Mouse (Mus musculus): Measurements from ENCODE around the gene Tll2. TPM values are rescaled to one million over a fixed set of nuclear protein-coding genes. Genes with fewer than 3 reads are reported as not detected.

Gene Tll2
- polyA plus RNA-seq, 1 experiment from 2014 or later = not detected

DNA sequence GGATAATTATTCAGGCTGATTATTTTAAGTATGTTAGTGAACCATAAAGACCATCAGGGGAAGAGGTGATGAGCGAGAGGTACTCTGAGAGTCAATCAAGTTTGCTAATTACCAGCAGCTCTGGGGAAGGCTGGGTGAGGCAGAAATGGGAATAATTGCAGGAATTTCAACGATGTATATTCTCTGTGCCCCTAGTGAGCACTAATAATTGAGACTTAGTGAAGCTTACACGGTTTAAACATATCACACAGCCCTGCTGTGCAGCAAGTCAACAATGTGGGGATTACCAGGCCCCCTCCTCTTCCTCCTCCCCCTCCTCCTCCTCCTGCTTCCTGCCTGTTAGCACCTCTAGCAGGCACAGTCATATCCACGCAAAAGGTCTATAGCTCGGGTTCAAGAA, 92.0 kb downstream of the Tll2 start:
- no peaks in the 10 kb centered on the region for H3K27me3 ChIP-seq (ENCODE audit: insufficient read depth, low read length)
- no peak overlapping the region for H3K9ac ChIP-seq (ENCODE audit: low read depth, low read length)
- no peak overlapping the region for H3K27ac ChIP-seq
- H3K4me1 ChIP-seq (replicated peaks; ENCODE audit: insufficient read depth, low read length) = no peaks in the 10 kb centered on the region
- 29% methylated on average over 5 of the region's 5 CpGs for WGBS
- ATAC-seq (replicated peaks; ENCODE audit: low FRiP score, low read depth) (no peak), DNase-seq (ENCODE audit: low spot score) (no peak)
- no peak overlapping the region for H3K4me2 ChIP-seq (ENCODE audit: low read length)
- no peak for TF ChIP-seq CTCF (IDR thresholded peaks at IDR 0.05; ENCODE audit: low read depth)
- no peaks in the 10 kb centered on the region for H3K9me3 ChIP-seq (replicated peaks; ENCODE audit: low read length)
- H3K36me3 ChIP-seq (ENCODE audit: insufficient read depth, low read length) = no peaks in the 10 kb centered on the region
- H3K4me3 ChIP-seq (replicated peaks; ENCODE audit: low read depth, low read length) = no peak overlapping the region

DNA sequence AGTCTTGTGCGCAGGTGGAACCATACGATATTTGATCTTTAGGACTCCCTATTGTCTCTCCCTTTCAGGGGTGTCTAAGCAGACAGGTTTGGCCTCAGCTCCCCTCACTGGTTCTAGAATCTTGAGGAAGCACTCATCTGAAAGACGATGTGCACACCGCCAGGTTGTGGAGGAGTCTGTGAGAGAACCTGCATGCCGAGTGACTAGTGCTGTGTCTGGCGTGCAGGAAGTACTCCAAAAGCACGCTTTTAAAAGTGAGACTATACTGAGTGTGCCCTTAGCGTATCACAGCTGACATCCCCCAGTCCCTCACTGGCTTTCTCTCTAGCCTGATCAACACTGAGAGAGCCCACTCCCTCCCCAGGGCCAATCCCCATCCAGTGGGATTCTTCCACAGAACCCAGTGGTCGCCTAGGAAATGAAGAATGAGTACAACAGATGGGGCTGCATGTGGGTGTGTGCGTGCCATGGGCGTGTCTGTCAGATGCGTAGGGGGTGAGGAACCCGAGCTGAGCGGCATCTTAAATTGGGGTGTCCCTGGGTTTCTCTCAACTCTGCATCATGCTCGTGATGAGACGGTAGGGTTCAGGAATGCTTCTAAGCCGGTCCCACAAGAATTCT, 92.6 kb downstream of the Tll2 start:
- no peak for TF ChIP-seq CTCF (IDR thresholded peaks at IDR 0.05; ENCODE audit: low read depth)
- no peak for ATAC-seq (replicated peaks; ENCODE audit: low FRiP score, low read depth)
- Histone ChIP-seq H3K36me3 (ENCODE audit: insufficient read depth, low read length) (no peaks in the 10 kb centered on the region), H3K27ac (no peak overlapping the region), H3K4me1 (replicated peaks; ENCODE audit: insufficient read depth, low read length) (no peaks in the 10 kb centered on the region), H3K4me2 (ENCODE audit: low read length) (no peak overlapping the region), H3K4me3 (replicated peaks; ENCODE audit: low read depth, low read length) (no peak overlapping the region), H3K9ac (ENCODE audit: low read depth, low read length) (no peak overlapping the region), H3K27me3 (ENCODE audit: insufficient read depth, low read length) (no peaks in the 10 kb centered on the region), H3K9me3 (replicated peaks; ENCODE audit: low read length) (no peaks in the 10 kb centered on the region)
- no peak for DNase-seq (ENCODE audit: low spot score)
- 75% methylated on average over 17 of the region's 17 CpGs for whole genome bisulfite sequencing

DNA sequence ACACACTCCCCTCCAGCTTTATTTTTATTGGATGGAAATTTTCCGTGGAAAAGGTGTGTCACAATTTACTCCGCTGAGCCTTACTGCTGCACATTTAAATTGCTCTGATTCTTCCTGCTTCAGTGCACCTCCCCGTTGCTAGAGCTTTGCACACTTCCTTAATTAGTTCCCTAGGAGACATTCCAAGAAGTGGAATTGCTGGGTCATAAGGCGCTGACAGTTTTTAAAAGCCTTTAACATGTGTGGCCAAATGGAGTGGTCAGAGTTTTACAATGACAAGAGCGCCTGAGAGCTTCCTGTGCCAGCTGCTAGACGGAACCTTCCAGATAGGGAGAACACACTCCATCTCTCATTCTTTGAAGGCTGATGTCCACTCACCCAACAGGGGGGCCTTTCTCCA, 94.0 kb downstream of the Tll2 start:
- no peak for ATAC-seq (replicated peaks; ENCODE audit: low FRiP score, low read depth)
- H3K9ac ChIP-seq (ENCODE audit: low read depth, low read length) = no peak overlapping the region
- no peaks in the 10 kb centered on the region for H3K4me1 ChIP-seq (replicated peaks; ENCODE audit: insufficient read depth, low read length)
- H3K4me3 ChIP-seq (replicated peaks; ENCODE audit: low read depth, low read length) = no peak overlapping the region
- no peaks in the 10 kb centered on the region for H3K9me3 ChIP-seq (replicated peaks; ENCODE audit: low read length)
- WGBS = 8% methylated on average over 6 of the region's 6 CpGs
- no peak overlapping the region for H3K27ac ChIP-seq
- no peaks in the 10 kb centered on the region for H3K27me3 ChIP-seq (ENCODE audit: insufficient read depth, low read length)
- no peak overlapping the region for H3K4me2 ChIP-seq (ENCODE audit: low read length)
- H3K36me3 ChIP-seq (ENCODE audit: insufficient read depth, low read length) = no peaks in the 10 kb centered on the region
- TF ChIP-seq CTCF (IDR thresholded peaks at IDR 0.05; ENCODE audit: low read depth) = no peak
- peak; percentile 34 for DNase-seq (ENCODE audit: low spot score)

DNA sequence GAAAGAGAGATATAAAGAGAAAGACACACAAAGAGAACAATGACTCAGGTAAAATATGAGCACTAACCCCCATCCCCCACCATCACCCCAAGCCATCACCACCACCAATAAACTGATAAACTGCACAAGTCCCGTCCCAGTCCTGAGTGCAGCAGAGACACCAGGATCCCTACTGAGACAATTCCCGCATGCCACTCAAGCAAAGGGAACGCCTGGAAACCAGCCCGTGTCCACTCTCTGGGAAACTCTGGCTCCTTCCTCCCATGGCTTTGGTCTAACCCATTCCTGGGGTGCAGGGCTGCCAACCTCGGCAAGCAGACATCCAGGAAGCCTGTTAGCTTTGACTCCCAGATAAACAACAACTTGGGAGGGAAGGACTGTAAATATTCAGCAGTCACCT, 96.6 kb downstream of the Tll2 start:
- Histone ChIP-seq H3K4me1 (replicated peaks; ENCODE audit: insufficient read depth, low read length) (no peaks in the 10 kb centered on the region), H3K9ac (ENCODE audit: low read depth, low read length) (no peak overlapping the region), H3K4me2 (ENCODE audit: low read length) (no peak overlapping the region), H3K27ac (no peak overlapping the region), H3K4me3 (replicated peaks; ENCODE audit: low read depth, low read length) (no peak overlapping the region), H3K36me3 (ENCODE audit: insufficient read depth, low read length) (no peaks in the 10 kb centered on the region), H3K9me3 (replicated peaks; ENCODE audit: low read length) (no peaks in the 10 kb centered on the region), H3K27me3 (ENCODE audit: insufficient read depth, low read length) (no peaks in the 10 kb centered on the region)
- TF ChIP-seq CTCF (IDR thresholded peaks at IDR 0.05; ENCODE audit: low read depth) = no peak
- DNase-seq (ENCODE audit: low spot score) (no peak), ATAC-seq (replicated peaks; ENCODE audit: low FRiP score, low read depth) (no peak)
- WGBS = 45% methylated on average over 5 of the region's 5 CpGs

DNA sequence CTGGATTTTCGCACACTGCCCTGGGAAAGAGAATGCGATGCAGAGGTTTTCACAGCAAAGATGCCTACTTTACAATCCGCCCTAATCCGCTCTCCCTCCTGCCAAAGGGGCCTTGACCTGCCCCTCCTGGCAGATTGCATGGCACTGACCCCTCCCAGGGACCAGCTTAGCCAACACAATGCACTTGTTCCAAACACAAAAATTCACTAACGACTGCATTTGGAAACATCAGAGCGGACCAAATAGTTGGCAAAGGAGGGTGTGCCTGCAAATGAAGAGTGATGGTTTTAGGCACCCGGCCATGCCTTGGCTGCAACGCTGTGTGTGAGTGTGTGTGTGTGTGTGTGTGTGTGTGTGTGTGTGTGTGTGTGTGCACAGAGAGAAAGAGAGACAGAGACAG, 97.1 kb downstream of the Tll2 start:
- Histone ChIP-seq H3K36me3 (ENCODE audit: insufficient read depth, low read length) (no peaks in the 10 kb centered on the region), H3K27ac (no peak overlapping the region), H3K4me3 (replicated peaks; ENCODE audit: low read depth, low read length) (no peak overlapping the region), H3K4me1 (replicated peaks; ENCODE audit: insufficient read depth, low read length) (no peaks in the 10 kb centered on the region), H3K27me3 (ENCODE audit: insufficient read depth, low read length) (no peaks in the 10 kb centered on the region), H3K4me2 (ENCODE audit: low read length) (no peak overlapping the region), H3K9ac (ENCODE audit: low read depth, low read length) (no peak overlapping the region), H3K9me3 (replicated peaks; ENCODE audit: low read length) (no peaks in the 10 kb centered on the region)
- no peak for TF ChIP-seq CTCF (IDR thresholded peaks at IDR 0.05; ENCODE audit: low read depth)
- WGBS = 74% methylated on average over 8 of the region's 8 CpGs
- DNase-seq (ENCODE audit: low spot score) (no peak), ATAC-seq (replicated peaks; ENCODE audit: low FRiP score, low read depth) (no peak)

DNA sequence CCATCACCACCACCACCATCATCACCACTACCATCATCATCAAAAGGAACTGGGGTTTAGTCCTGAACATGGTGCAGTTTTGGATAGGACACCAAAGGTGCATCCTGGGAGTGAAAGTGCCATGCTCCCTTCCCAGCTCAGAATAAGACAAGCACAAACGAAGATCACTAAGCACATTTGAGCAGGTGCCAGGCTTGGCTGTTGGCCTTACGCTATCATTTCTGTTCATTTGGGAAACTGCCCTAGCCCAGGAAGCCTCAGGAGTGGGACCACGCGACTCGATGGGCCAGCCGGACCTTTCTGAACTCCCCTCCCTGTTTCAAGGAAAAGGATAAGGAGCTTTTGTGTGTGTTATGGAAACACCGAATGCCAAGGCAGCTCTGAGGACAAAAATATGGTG, 98.0 kb downstream of the Tll2 start:
- DNase-seq (ENCODE audit: low spot score) (no peak), ATAC-seq (replicated peaks; ENCODE audit: low FRiP score, low read depth) (no peak)
- WGBS = 89% methylated on average over 7 of the region's 7 CpGs
- no peak overlapping the region for H3K9ac ChIP-seq (ENCODE audit: low read depth, low read length)
- no peak overlapping the region for H3K4me3 ChIP-seq (replicated peaks; ENCODE audit: low read depth, low read length)
- no peak for TF ChIP-seq CTCF (IDR thresholded peaks at IDR 0.05; ENCODE audit: low read depth)
- no peaks in the 10 kb centered on the region for H3K4me1 ChIP-seq (replicated peaks; ENCODE audit: insufficient read depth, low read length)
- H3K27me3 ChIP-seq (ENCODE audit: insufficient read depth, low read length) = no peaks in the 10 kb centered on the region
- no peaks in the 10 kb centered on the region for H3K36me3 ChIP-seq (ENCODE audit: insufficient read depth, low read length)
- no peak overlapping the region for H3K4me2 ChIP-seq (ENCODE audit: low read length)
- no peak overlapping the region for H3K27ac ChIP-seq
- no peaks in the 10 kb centered on the region for H3K9me3 ChIP-seq (replicated peaks; ENCODE audit: low read length)

DNA sequence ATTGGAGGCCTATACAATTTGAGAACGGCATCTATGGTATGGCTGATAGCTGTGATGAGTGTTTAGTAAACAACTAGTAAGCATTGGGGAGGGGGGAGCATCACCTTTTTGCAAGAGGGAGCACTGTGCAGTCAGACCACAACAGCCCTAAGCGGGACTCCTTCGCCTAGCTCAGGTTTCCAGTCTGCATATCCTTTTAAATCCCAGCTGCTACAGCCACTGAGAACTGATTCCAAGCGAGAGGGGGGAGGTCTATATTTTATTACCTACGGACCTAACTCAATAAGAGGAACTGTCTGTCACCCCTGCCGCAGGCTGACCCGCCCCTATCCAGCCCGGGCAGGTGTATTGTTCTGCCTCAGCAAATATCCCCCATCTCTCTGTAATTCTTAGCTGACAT, 99.1 kb downstream of the Tll2 start:
- no peaks in the 10 kb centered on the region for H3K9me3 ChIP-seq (replicated peaks; ENCODE audit: low read length)
- no peaks in the 10 kb centered on the region for H3K36me3 ChIP-seq (ENCODE audit: insufficient read depth, low read length)
- 29% methylated on average over 8 of the region's 8 CpGs for WGBS
- H3K4me1 ChIP-seq (replicated peaks; ENCODE audit: insufficient read depth, low read length) = no peaks in the 10 kb centered on the region
- no peaks in the 10 kb centered on the region for H3K27me3 ChIP-seq (ENCODE audit: insufficient read depth, low read length)
- TF ChIP-seq CTCF (IDR thresholded peaks at IDR 0.05; ENCODE audit: low read depth) = no peak
- H3K27ac ChIP-seq = no peak overlapping the region
- no peak overlapping the region for H3K4me2 ChIP-seq (ENCODE audit: low read length)
- H3K9ac ChIP-seq (ENCODE audit: low read depth, low read length) = no peak overlapping the region
- ATAC-seq (replicated peaks; ENCODE audit: low FRiP score, low read depth) = no peak
- no peak overlapping the region for H3K4me3 ChIP-seq (replicated peaks; ENCODE audit: low read depth, low read length)
- no peak for DNase-seq (ENCODE audit: low spot score)
